Mouse (Mus musculus) hindbrain, embryonic 10.5 days (tissue): ENCODE measurements at regions not wholly inside any gene's neighbourhood (a gene's known extent, or its start where the extent isn't known, plus 50 kb on each side); places are given as distances from the start of the nearest gene placed in this dataset.
"Not testable (repeated sequence)": the region's sequence is repeated elsewhere in the genome, so short reads cannot be mapped to it uniquely, and the experiment has no call there.

Source experiments
- DNase-seq: peaks from one replicate; pipeline ENCODE4 v3.0.0-alpha.2; 2017; ENCODE audit warnings: low spot score
- H3K27ac ChIP-seq: fragments of 300-500 bp; sonication (generic); 2 replicates; pipeline ENCODE4 v1.5.1; 2016; ENCODE audit warnings: mild to moderate bottlenecking, moderate library complexity
- H3K27me3 ChIP-seq: fragments of 300-500 bp; sonication (generic); 2 replicates; pipeline ENCODE4 v1.6.1; 2016; ENCODE audit warnings: mild to moderate bottlenecking; ENCODE audit not compliant: poor library complexity, insufficient read depth, severe bottlenecking
- H3K36me3 ChIP-seq: fragments of 300-500 bp; sonication (generic); 2 replicates; pipeline ENCODE4 v1.6.1; 2016; ENCODE audit warnings: mild to moderate bottlenecking, moderate library complexity
- H3K4me1 ChIP-seq: fragments of 300-500 bp; sonication (generic); replicated peaks from 2 replicates; pipeline ENCODE4 v1.6.1; 2016; ENCODE audit warnings: mild to moderate bottlenecking
- H3K4me3 ChIP-seq: fragments of 300-500 bp; sonication (generic); 2 replicates; pipeline ENCODE4 v1.5.1; 2016; ENCODE audit warnings: mild to moderate bottlenecking, moderate library complexity
- H3K9me3 ChIP-seq: fragments of 300-500 bp; sonication (generic); 2 replicates; pipeline ENCODE4 v1.6.1; 2016; ENCODE audit warnings: mild to moderate bottlenecking, moderate library complexity
- WGBS: fragments of 180-500 bp; shearing (Covaris S2); methylation state at CpG from one replicate; pipeline ENCODE4 v1.1.7; 2016; 5-methylcytosine and 5-hydroxymethylcytosine counted together

- Histone ChIP-seq H3K27ac (no peak overlapping the region), H3K9me3 (no peaks in the 10 kb centered on the region), H3K4me3 (no peak overlapping the region), H3K36me3 (no peaks in the 10 kb centered on the region), H3K4me1 (no peaks in the 10 kb centered on the region), H3K27me3 (peaks cover 3% of the 10 kb centered on the region)
- no peak for DNase-seq
- WGBS, result 84% methylated on average over 22 of the region's 22 CpGs
These were observed 123.7 kb upstream of the Cpsf6 start for GRCm38 (mm10) chr10:117503222-117504184.

GRCm38 (mm10) chr10:117502731-117503130 lies 122.9 kb upstream of the Cpsf6 start:
- no peak for DNase-seq
- peaks cover 9% of the 10 kb centered on the region for H3K27me3 ChIP-seq
- 92% methylated on average over 9 of the region's 9 CpGs for WGBS

GRCm38 (mm10) chr10:117502135-117502534 lies 122.3 kb upstream of the Cpsf6 start:
- no peaks in the 10 kb centered on the region for H3K4me1 ChIP-seq
- peaks cover 13% of the 10 kb centered on the region for H3K27me3 ChIP-seq
- H3K4me3 ChIP-seq, result no peak overlapping the region
- no peak for DNase-seq
- H3K9me3 ChIP-seq, result no peaks in the 10 kb centered on the region
- H3K27ac ChIP-seq, result no peak overlapping the region
- H3K36me3 ChIP-seq, result no peaks in the 10 kb centered on the region
- 93% methylated on average over 7 of the region's 7 CpGs for WGBS

More at GRCm38 (mm10) chr10:117502731-117503130, 122.9 kb upstream of the Cpsf6 start:
- H3K27ac ChIP-seq, result no peak overlapping the region
- H3K9me3 ChIP-seq, result no peaks in the 10 kb centered on the region
- H3K36me3 ChIP-seq, result no peaks in the 10 kb centered on the region
- no peak overlapping the region for H3K4me3 ChIP-seq
- no peaks in the 10 kb centered on the region for H3K4me1 ChIP-seq

GRCm38 (mm10) chr10:117501426-117501825 lies 121.6 kb upstream of the Cpsf6 start:
- DNase-seq, result no peak
- H3K4me1 ChIP-seq, result peaks cover under 1% of the 10 kb centered on the region; the same call in 1 of the 2 replicates
- H3K36me3 ChIP-seq, result no peaks in the 10 kb centered on the region
- no peak overlapping the region for H3K27ac ChIP-seq
- H3K27me3 ChIP-seq, result peaks cover 14% of the 10 kb centered on the region
- H3K4me3 ChIP-seq, result no peak overlapping the region
- H3K9me3 ChIP-seq, result no peaks in the 10 kb centered on the region
- 87% methylated on average over 1 of the region's 1 CpGs for WGBS

GRCm38 (mm10) chr10:117500457-117501108 lies 120.8 kb upstream of the Cpsf6 start:
- no peaks in the 10 kb centered on the region for H3K36me3 ChIP-seq
- 79% methylated on average over 5 of the region's 5 CpGs for WGBS
- no peak overlapping the region for H3K27ac ChIP-seq
- H3K4me3 ChIP-seq, result no peak overlapping the region
- H3K27me3 ChIP-seq, result peaks cover 18% of the 10 kb centered on the region
- DNase-seq, result no peak
- peaks cover 7% of the 10 kb centered on the region; the same call in 1 of the 2 replicates for H3K4me1 ChIP-seq
- H3K9me3 ChIP-seq, result no peaks in the 10 kb centered on the region

- no peak for DNase-seq
- Histone ChIP-seq H3K4me1 (peaks cover 7% of the 10 kb centered on the region; the same call in 1 of the 2 replicates), H3K27ac (no peak overlapping the region), H3K9me3 (no peaks in the 10 kb centered on the region), H3K36me3 (no peaks in the 10 kb centered on the region), H3K4me3 (no peak overlapping the region), H3K27me3 (peaks cover 18% of the 10 kb centered on the region)
- WGBS, result 72% methylated on average over 6 of the region's 6 CpGs
These were observed 120.1 kb upstream of the Cpsf6 start for GRCm38 (mm10) chr10:117499864-117500453.

- Histone ChIP-seq H3K36me3 (no peaks in the 10 kb centered on the region), H3K4me1 (peaks cover 7% of the 10 kb centered on the region; the same call in 1 of the 2 replicates), H3K27me3 (peaks cover 18% of the 10 kb centered on the region), H3K27ac (no peak overlapping the region), H3K4me3 (no peak overlapping the region), H3K9me3 (no peaks in the 10 kb centered on the region)
- no peak for DNase-seq
- 91% methylated on average over 8 of the region's 8 CpGs for WGBS
These were observed 119.5 kb upstream of the Cpsf6 start for GRCm38 (mm10) chr10:117499177-117499863.

- no peak for DNase-seq
- Histone ChIP-seq H3K4me3 (no peak overlapping the region), H3K27me3 (peaks cover 18% of the 10 kb centered on the region), H3K4me1 (peaks cover 7% of the 10 kb centered on the region; the same call in 1 of the 2 replicates), H3K9me3 (no peaks in the 10 kb centered on the region), H3K27ac (no peak overlapping the region), H3K36me3 (no peaks in the 10 kb centered on the region)
- 74% methylated on average over 6 of the region's 6 CpGs for WGBS
These were observed 118.7 kb upstream of the Cpsf6 start for GRCm38 (mm10) chr10:117498497-117498896.

- Histone ChIP-seq H3K4me3 (no peak overlapping the region), H3K4me1 (peaks cover 7% of the 10 kb centered on the region; the same call in 1 of the 2 replicates), H3K9me3 (no peaks in the 10 kb centered on the region), H3K27ac (no peak overlapping the region), H3K27me3 (peaks cover 18% of the 10 kb centered on the region), H3K36me3 (no peaks in the 10 kb centered on the region)
- WGBS, result 90% methylated on average over 16 of the region's 16 CpGs
- no peak for DNase-seq
These were observed 117.9 kb upstream of the Cpsf6 start for GRCm38 (mm10) chr10:117497565-117498256.

DNA sequence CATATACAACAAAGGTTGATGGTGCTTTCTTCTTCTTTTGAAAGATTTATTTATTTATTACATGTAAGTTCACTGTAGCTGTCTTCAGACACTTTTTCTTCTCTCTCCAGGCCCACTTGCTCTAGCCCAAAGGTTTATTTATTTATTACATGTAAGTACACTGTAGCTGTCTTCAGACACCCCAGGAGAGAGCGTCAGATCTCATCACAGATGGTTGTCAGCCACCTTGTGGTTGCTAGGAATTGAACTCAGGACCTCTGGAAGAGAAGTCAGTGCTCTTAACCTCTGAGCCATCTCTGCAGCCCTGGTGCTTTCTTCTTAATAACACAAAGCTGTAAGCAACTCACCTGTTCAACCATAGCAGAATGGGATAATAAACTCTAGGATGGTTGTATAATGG lies 117.3 kb upstream of the Cpsf6 start:
- DNase-seq, H3K4me1 ChIP-seq, H3K9me3 ChIP-seq, H3K36me3 ChIP-seq, H3K27ac ChIP-seq, H3K4me3 ChIP-seq: not testable (repeated sequence)
- 95% methylated on average over 1 of the region's 1 CpGs for WGBS
- H3K27me3 ChIP-seq, result peaks cover 18% of the 10 kb centered on the region

DNA sequence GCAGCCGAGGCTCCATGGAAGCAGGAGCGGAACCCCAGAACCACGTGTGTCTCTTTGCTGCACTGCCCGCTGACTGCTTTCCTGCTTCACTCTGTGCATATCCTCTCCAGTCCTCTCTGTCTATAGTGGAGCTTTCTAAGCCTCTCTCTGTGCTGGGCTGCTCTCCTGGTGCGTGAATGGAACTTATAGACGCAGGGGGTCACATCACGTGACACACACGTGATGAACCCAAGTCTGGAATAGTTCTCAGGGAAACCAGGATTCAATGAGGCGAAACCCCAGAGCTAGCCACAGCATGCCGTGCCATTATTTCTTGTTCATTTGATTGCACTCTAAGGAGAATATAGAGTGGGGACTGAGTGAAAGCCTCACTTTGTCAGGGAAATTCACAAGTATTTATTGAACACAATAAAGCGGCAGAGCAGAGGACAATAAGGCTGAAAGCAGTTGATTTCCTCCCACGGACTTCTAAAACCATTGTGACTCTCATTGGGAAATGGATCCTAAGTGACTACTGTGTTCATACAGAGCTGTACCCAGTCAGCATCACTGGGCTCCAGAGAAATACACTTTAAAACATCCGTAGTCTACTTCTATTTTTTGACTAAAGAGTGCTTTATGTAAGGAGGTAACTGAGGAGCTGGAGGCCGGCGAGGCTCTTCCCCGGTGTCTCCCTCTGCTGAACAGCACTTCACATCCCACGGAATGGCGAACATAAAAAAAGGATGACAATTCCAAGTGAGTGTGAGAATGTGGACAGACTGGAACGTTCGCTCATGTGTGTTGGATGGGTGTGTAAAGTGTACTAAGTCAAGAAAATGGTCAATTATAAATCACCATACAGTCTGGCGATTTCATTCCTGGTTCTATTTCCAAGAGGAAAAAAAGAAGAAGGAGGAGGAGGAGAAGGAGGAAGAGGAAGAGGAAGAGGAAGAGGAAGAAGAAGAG lies 116.5 kb upstream of the Cpsf6 start:
- H3K27me3 ChIP-seq, result peaks cover 18% of the 10 kb centered on the region

More for the DNA sequence above, 116.5 kb upstream of the Cpsf6 start:
- Histone ChIP-seq H3K27ac (no peak overlapping the region), H3K9me3 (no peaks in the 10 kb centered on the region), H3K4me3 (no peak overlapping the region), H3K4me1 (peaks cover 7% of the 10 kb centered on the region; the same call in 1 of the 2 replicates), H3K36me3 (no peaks in the 10 kb centered on the region)
- WGBS, result 73% methylated on average over 21 of the region's 21 CpGs
- no peak for DNase-seq
